In genomic region chr4:149840511-149841292, GRCm38 (mm10) we compare ENCODE assay signal across 8 mouse cellular contexts.
DNase-seq lines count a peak whose midpoint lies in the region; ATAC-seq and TF ChIP-seq lines count a peak whose summit lies in the region.

No protein-coding gene starts in this region.

- no peaks in the 10 kb centered on the region for H3K9me3 ChIP-seq in hindbrain, embryonic 13.5 days
- no peaks in the 10 kb centered on the region for H3K9me3 ChIP-seq in hindbrain, embryonic 11.5 days (ENCODE audit: control insufficient read depth, low read length)
- no peaks in the 10 kb centered on the region for H3K9me3 ChIP-seq in heart, postnatal 0 days (replicated peaks; ENCODE audit: control insufficient read depth, low read length)
- H3K9me3 ChIP-seq in liver, postnatal 0 days (ENCODE audit: low read length), result no peaks in the 10 kb centered on the region

- no peaks in the 10 kb centered on the region for H3K36me3 ChIP-seq in hindbrain, embryonic 13.5 days
- no peaks in the 10 kb centered on the region for H3K36me3 ChIP-seq in hindbrain, embryonic 11.5 days (ENCODE audit: control insufficient read depth, insufficient read depth, low read length)
- no peaks in the 10 kb centered on the region for H3K36me3 ChIP-seq in heart, postnatal 0 days (replicated peaks; ENCODE audit: control insufficient read depth, insufficient read depth, low read length)
- no peaks in the 10 kb centered on the region for H3K36me3 ChIP-seq in liver, postnatal 0 days (replicated peaks; ENCODE audit: insufficient read depth, low read length)

- no peak for DNase-seq in hindbrain, embryonic 11.5 days (ENCODE audit: low spot score)
- peak; percentile 70 for DNase-seq in heart, postnatal 0 days (ENCODE audit: low spot score)
- DNase-seq in left cerebral cortex, postnatal 36 days (ENCODE audit: low spot score in 2 of 2), result peak; percentile 87 to 89
- DNase-seq in right cerebral cortex, postnatal 4 days, result peak; percentile 54
- DNase-seq in liver, postnatal 0 days, result no peak

- intact Hi-C loops in left cerebral cortex, postnatal 36 days (cut with DNase I), result loop anchor here (2.0 kb wide), 1 partner anchor 114 kb away; the partner anchor contains the start of gene Spsb1

- H3K27me3 ChIP-seq in hindbrain, embryonic 13.5 days, result no peaks in the 10 kb centered on the region
- no peaks in the 10 kb centered on the region for H3K27me3 ChIP-seq in hindbrain, embryonic 11.5 days (ENCODE audit: control insufficient read depth, insufficient read depth, low read length)
- H3K27me3 ChIP-seq in heart, postnatal 0 days (ENCODE audit: control insufficient read depth, insufficient read depth, low read length), result no peaks in the 10 kb centered on the region
- peaks cover 3% of the 10 kb centered on the region; the same call in 1 of the 2 replicates for H3K27me3 ChIP-seq in liver, postnatal 0 days (ENCODE audit: insufficient read depth, low read length)

- no peak for TF ChIP-seq CTCF in heart, postnatal 0 days (IDR thresholded peaks at IDR 0.05; ENCODE audit: low read depth)
- no peak for TF ChIP-seq CTCF in liver, postnatal 0 days (IDR thresholded peaks at IDR 0.05; ENCODE audit: low read depth)

- TF ChIP-seq EP300 in heart, postnatal 0 days (IDR thresholded peaks at IDR 0.05; ENCODE audit: low read depth), result no peak
- no peak for TF ChIP-seq EP300 in liver, postnatal 0 days (IDR thresholded peaks at IDR 0.05; ENCODE audit: low read depth)

- no peak overlapping the region for H3K4me2 ChIP-seq in hindbrain, embryonic 13.5 days
- H3K4me2 ChIP-seq in hindbrain, embryonic 11.5 days (replicated peaks; ENCODE audit: low read depth, low read length), result no peak overlapping the region
- no peak overlapping the region for H3K4me2 ChIP-seq in heart, postnatal 0 days (ENCODE audit: low read depth, low read length)
- H3K4me2 ChIP-seq in liver, postnatal 0 days (ENCODE audit: low read depth, low read length), result no peak overlapping the region

- 0 out of 2 replicates have a peak, but pooled peaks have one; percentile 32 for ATAC-seq in hindbrain, embryonic 13.5 days (ENCODE audit: low FRiP score)
- ATAC-seq in hindbrain, embryonic 11.5 days (ENCODE audit: low FRiP score), result no peak
- peak; percentile 96 for ATAC-seq in frontal cortex, adult (ENCODE audit: low TSS enrichment)
- peak; percentile 86 for ATAC-seq in heart, postnatal 0 days (ENCODE audit: insufficient read depth, low read depth)
- no peak for ATAC-seq in inflammation-experienced regulatory T-cells, adult 6 months
- ATAC-seq in liver, postnatal 0 days, result no peak

- 0 out of 2 replicates have a peak, but pooled peaks cover 3% of the 10 kb centered on the region for H3K4me1 ChIP-seq in hindbrain, embryonic 13.5 days (replicated peaks)
- no peaks in the 10 kb centered on the region for H3K4me1 ChIP-seq in hindbrain, embryonic 11.5 days (replicated peaks; ENCODE audit: control insufficient read depth, insufficient read depth, low read length)
- peaks cover 13% of the 10 kb centered on the region; the same call in 1 of the 2 replicates for H3K4me1 ChIP-seq in heart, postnatal 0 days (ENCODE audit: control insufficient read depth, insufficient read depth)
- no peaks in the 10 kb centered on the region for H3K4me1 ChIP-seq in liver, postnatal 0 days (ENCODE audit: insufficient read depth)

- H3K4me3 ChIP-seq in hindbrain, embryonic 13.5 days, result no peak overlapping the region
- H3K4me3 ChIP-seq in hindbrain, embryonic 11.5 days (ENCODE audit: low read depth, low read length), result no peak overlapping the region
- H3K4me3 ChIP-seq in heart, postnatal 0 days (ENCODE audit: low read depth, low read length), result no peak overlapping the region
- H3K4me3 ChIP-seq in liver, postnatal 0 days (ENCODE audit: low read depth, low read length), result no peak overlapping the region

- 77% methylated on average over 12 of the region's 12 CpGs for WGBS in hindbrain, embryonic 13.5 days
- 75% methylated on average over 12 of the region's 12 CpGs for WGBS in hindbrain, embryonic 11.5 days
- WGBS in heart, postnatal 0 days, result 44% methylated on average over 12 of the region's 12 CpGs
- 70% methylated on average over 12 of the region's 12 CpGs for WGBS in liver, postnatal 0 days (ENCODE audit: insufficient replicate concordance)

- H3K9ac ChIP-seq in hindbrain, embryonic 13.5 days, result no peak overlapping the region
- H3K9ac ChIP-seq in hindbrain, embryonic 11.5 days (ENCODE audit: low read depth, low read length), result no peak overlapping the region
- H3K9ac ChIP-seq in heart, postnatal 0 days (replicated peaks; ENCODE audit: low read depth, low read length), result no peak overlapping the region
- no peak overlapping the region for H3K9ac ChIP-seq in liver, postnatal 0 days (replicated peaks)

- no peak overlapping the region for H3K27ac ChIP-seq in hindbrain, embryonic 13.5 days
- H3K27ac ChIP-seq in hindbrain, embryonic 11.5 days (ENCODE audit: low read depth, low read length), result no peak overlapping the region
- H3K27ac ChIP-seq in heart, postnatal 0 days (ENCODE audit: low read depth), result peak overlapping the region; percentile 56
- no peak overlapping the region for H3K27ac ChIP-seq in liver, postnatal 0 days (ENCODE audit: low read depth)

Comparison
In these comparisons a context has a peak if more than half of its experiments do, and no peak if none do; other contexts are left out.
1. ATAC-seq: peak in hindbrain, embryonic 13.5 days (single experiment), frontal cortex, adult (single experiment) and heart, postnatal 0 days (single experiment); none in hindbrain, embryonic 11.5 days (single experiment), inflammation-experienced regulatory T-cells, adult 6 months (single experiment) and liver, postnatal 0 days (single experiment).
2. DNase-seq: peak in heart, postnatal 0 days (single experiment), left cerebral cortex, postnatal 36 days (2 of 2) and right cerebral cortex, postnatal 4 days (single experiment); none in hindbrain, embryonic 11.5 days (single experiment) and liver, postnatal 0 days (single experiment).